Mouse (Mus musculus): ENCODE results near the gene Tspan2. TPM values are rescaled to one million over a fixed set of nuclear protein-coding genes. Genes with fewer than 3 reads are reported as not detected.
A peak's percentile ranks its signal among the peaks of the same experiment; 100 is the strongest.

Gene Tspan2
- polyA plus RNA-seq, 1 experiment, result not detected

DNA sequence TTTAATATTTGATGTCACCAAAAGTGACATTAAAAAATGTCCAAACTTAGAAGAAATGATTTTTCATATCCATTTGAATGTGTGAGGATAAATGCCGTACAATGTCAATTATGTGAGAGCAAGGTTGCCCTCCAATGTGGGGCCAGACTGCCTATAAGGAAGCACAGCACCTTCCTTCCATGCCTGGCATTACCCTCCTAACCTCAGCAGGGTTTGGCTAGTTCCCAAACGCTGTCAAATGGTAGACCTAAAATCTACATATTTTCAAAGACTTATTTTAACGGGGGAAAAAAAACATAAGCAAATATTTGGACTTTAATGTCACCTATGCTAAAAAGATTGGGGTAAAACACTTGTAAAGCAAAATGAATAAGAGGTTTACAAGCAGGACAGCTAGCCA lies 3.2 kb upstream of the Tspan2 start:
- 67% methylated on average over 3 of the region's 3 CpGs for WGBS
- Histone ChIP-seq H3K27ac (ENCODE audit: insufficient read depth, low read depth, low read length) (no peak overlapping the region), H3K4me3 (ENCODE audit: insufficient read depth, low read depth, low read length) (no peak overlapping the region), H3K4me1 (ENCODE audit: control insufficient read depth, insufficient read depth, low read length) (peaks cover 11% of the 10 kb centered on the region)
- TF ChIP-seq CTCF (IDR thresholded peaks at IDR 0.05; ENCODE audit: insufficient read depth, low read depth, low read length), result no peak
- no peak for TF ChIP-seq POLR2A (IDR thresholded peaks at IDR 0.05; ENCODE audit: insufficient read depth, low read depth, low read length)

GRCm38 (mm10) chr3:102732619-102733018 lies 1.7 kb upstream of the Tspan2 start:
- Histone ChIP-seq H3K27ac (ENCODE audit: insufficient read depth, low read depth, low read length) (no peak overlapping the region), H3K4me1 (ENCODE audit: control insufficient read depth, insufficient read depth, low read length) (peaks cover 11% of the 10 kb centered on the region), H3K4me3 (ENCODE audit: insufficient read depth, low read depth, low read length) (no peak overlapping the region)
- 93% methylated on average over 4 of the region's 4 CpGs for WGBS
- no peak for TF ChIP-seq POLR2A (IDR thresholded peaks at IDR 0.05; ENCODE audit: insufficient read depth, low read depth, low read length)

DNA sequence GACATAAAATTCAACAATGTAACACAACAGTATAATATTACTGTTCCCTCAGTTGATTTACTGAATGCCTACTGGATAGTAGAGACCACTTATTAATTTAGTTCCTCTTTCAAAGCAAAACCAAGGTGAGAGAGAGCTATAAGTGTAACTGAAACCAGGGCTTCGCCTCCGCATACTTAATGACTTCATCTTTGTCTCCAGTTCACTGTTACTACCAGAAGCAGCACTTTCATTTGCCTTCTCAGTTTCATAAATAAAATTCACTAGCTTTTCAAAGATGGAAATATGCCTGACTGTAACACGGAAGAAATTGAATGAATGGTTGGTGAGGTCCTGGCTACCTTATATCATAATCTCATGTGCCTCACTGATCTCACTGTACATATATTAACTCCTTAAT lies 1.3 kb upstream of the Tspan2 start:
- H3K27ac ChIP-seq (ENCODE audit: insufficient read depth, low read depth, low read length), result no peak overlapping the region
- TF ChIP-seq CTCF (IDR thresholded peaks at IDR 0.05; ENCODE audit: insufficient read depth, low read depth, low read length) (no peak), POLR2A (IDR thresholded peaks at IDR 0.05; ENCODE audit: insufficient read depth, low read depth, low read length) (no peak)
- H3K4me1 ChIP-seq (ENCODE audit: control insufficient read depth, insufficient read depth, low read length), result peaks cover 11% of the 10 kb centered on the region
- H3K4me3 ChIP-seq (ENCODE audit: insufficient read depth, low read depth, low read length), result no peak overlapping the region
- 99% methylated on average over 3 of the region's 3 CpGs for WGBS

- 45% methylated on average over 6 of the region's 6 CpGs for WGBS
- Histone ChIP-seq H3K4me3 (ENCODE audit: insufficient read depth, low read depth, low read length) (no peak overlapping the region; the same call in 1 of the 2 replicates), H3K4me1 (ENCODE audit: control insufficient read depth, insufficient read depth, low read length) (peaks cover 11% of the 10 kb centered on the region), H3K27ac (ENCODE audit: insufficient read depth, low read depth, low read length) (no peak overlapping the region)
- TF ChIP-seq CTCF (IDR thresholded peaks at IDR 0.05; ENCODE audit: insufficient read depth, low read depth, low read length), result no peak
- no peak for TF ChIP-seq POLR2A (IDR thresholded peaks at IDR 0.05; ENCODE audit: insufficient read depth, low read depth, low read length)
These were observed 405 bp upstream of the Tspan2 start for GRCm38 (mm10) chr3:102733936-102734312.

GRCm38 (mm10) chr3:102735031-102735558 lies 766 bp downstream of the Tspan2 start:
- H3K27ac ChIP-seq (ENCODE audit: insufficient read depth, low read depth, low read length), result no peak overlapping the region
- no peak for TF ChIP-seq POLR2A (IDR thresholded peaks at IDR 0.05; ENCODE audit: insufficient read depth, low read depth, low read length)
- no peak for TF ChIP-seq CTCF (IDR thresholded peaks at IDR 0.05; ENCODE audit: insufficient read depth, low read depth, low read length)

GRCm38 (mm10) chr3:102735638-102736037 lies 1.3 kb downstream of the Tspan2 start:
- 73% methylated on average over 6 of the region's 6 CpGs for WGBS
- peaks cover 11% of the 10 kb centered on the region for H3K4me1 ChIP-seq (ENCODE audit: control insufficient read depth, insufficient read depth, low read length)
- H3K4me3 ChIP-seq (ENCODE audit: insufficient read depth, low read depth, low read length), result no peak overlapping the region
- no peak overlapping the region for H3K27ac ChIP-seq (ENCODE audit: insufficient read depth, low read depth, low read length)
- no peak for TF ChIP-seq CTCF (IDR thresholded peaks at IDR 0.05; ENCODE audit: insufficient read depth, low read depth, low read length)
- no peak for TF ChIP-seq POLR2A (IDR thresholded peaks at IDR 0.05; ENCODE audit: insufficient read depth, low read depth, low read length)

More at GRCm38 (mm10) chr3:102735031-102735558, 766 bp downstream of the Tspan2 start:
- 3% methylated on average over 33 of the region's 33 CpGs for WGBS
- peaks cover 11% of the 10 kb centered on the region for H3K4me1 ChIP-seq (ENCODE audit: control insufficient read depth, insufficient read depth, low read length)
- peak overlapping the region; percentile 51 for H3K4me3 ChIP-seq (ENCODE audit: insufficient read depth, low read depth, low read length)

DNA sequence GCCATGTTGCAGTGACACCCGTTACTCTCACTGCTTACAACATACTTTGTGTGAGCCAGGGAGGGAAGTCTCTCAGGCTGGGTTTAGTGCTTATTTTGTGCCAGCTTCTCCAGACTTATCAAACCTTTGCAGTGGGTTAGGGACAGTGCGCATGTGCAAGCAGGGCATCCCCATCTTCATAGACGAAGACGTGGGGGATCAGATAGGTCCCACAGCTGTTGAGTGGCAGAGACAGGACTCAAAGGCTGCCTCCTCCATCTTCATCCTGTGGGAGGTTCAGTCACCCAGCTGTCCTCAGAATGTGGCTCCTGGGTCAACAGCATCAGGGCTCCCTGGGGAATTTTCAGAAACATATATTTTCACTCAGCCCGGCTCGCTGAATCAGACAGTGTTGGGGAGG lies 2.1 kb downstream of the Tspan2 start:
- Histone ChIP-seq H3K27ac (ENCODE audit: insufficient read depth, low read depth, low read length) (no peak overlapping the region), H3K4me1 (ENCODE audit: control insufficient read depth, insufficient read depth, low read length) (peaks cover 11% of the 10 kb centered on the region), H3K4me3 (ENCODE audit: insufficient read depth, low read depth, low read length) (no peak overlapping the region)
- TF ChIP-seq CTCF (IDR thresholded peaks at IDR 0.05; ENCODE audit: insufficient read depth, low read depth, low read length), result no peak
- TF ChIP-seq POLR2A (IDR thresholded peaks at IDR 0.05; ENCODE audit: insufficient read depth, low read depth, low read length), result no peak
- 90% methylated on average over 6 of the region's 6 CpGs for WGBS

- H3K4me1 ChIP-seq (ENCODE audit: control insufficient read depth, insufficient read depth, low read length), result peaks cover 11% of the 10 kb centered on the region
- no peak overlapping the region for H3K27ac ChIP-seq (ENCODE audit: insufficient read depth, low read depth, low read length)
- TF ChIP-seq POLR2A (IDR thresholded peaks at IDR 0.05; ENCODE audit: insufficient read depth, low read depth, low read length) (no peak), CTCF (IDR thresholded peaks at IDR 0.05; ENCODE audit: insufficient read depth, low read depth, low read length) (no peak)
- no peak overlapping the region for H3K4me3 ChIP-seq (ENCODE audit: insufficient read depth, low read depth, low read length)
- 91% methylated on average over 6 of the region's 6 CpGs for WGBS
These were observed 2.8 kb downstream of the Tspan2 start for GRCm38 (mm10) chr3:102737106-102737505.

DNA sequence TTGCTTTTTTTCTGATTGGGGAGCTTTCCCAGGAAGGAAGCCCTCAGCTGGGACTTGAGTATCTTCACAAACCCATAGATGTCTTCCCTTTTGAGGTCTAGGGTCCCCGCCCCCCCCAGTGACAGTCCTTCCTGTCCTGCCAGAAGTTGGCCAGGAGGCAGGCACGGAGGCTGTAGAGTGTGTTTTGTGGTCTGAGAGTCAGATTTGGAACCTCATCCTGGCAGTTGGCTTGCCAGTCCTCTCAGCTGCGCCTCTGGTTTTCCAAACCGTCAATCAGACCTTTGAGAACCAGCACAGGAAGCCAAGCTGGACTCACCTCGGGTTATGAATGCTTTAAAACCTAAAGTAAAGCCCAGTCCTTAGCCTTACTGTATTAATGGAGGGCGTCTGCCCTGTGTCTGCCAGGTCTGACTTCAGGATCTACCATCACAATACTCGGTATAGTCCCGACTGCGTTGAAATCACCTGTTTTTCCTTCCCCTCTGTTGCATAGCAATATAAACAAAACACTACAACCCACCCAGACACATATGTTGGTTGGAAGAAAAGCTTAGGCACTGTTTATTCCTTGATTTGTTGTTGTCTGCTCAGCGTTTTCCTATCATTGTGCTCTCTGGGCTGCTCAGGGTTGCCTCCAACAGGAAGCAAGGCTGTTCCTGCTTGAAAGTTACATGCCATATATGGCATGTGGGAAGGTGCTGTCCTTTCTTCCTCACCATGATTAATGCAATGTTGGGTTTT lies 4.0 kb downstream of the Tspan2 start:
- H3K4me3 ChIP-seq (ENCODE audit: insufficient read depth, low read depth, low read length), result no peak overlapping the region
- TF ChIP-seq CTCF (IDR thresholded peaks at IDR 0.05; ENCODE audit: insufficient read depth, low read depth, low read length) (no peak), POLR2A (IDR thresholded peaks at IDR 0.05; ENCODE audit: insufficient read depth, low read depth, low read length) (no peak)
- peaks cover 11% of the 10 kb centered on the region for H3K4me1 ChIP-seq (ENCODE audit: control insufficient read depth, insufficient read depth, low read length)
- H3K27ac ChIP-seq (ENCODE audit: insufficient read depth, low read depth, low read length), result no peak overlapping the region
- 75% methylated on average over 10 of the region's 10 CpGs for WGBS

All from olfactory bulb, adult 2 months (tissue).